Mouse (Mus musculus): Measurements from ENCODE around the gene Ncapg.

DNA sequence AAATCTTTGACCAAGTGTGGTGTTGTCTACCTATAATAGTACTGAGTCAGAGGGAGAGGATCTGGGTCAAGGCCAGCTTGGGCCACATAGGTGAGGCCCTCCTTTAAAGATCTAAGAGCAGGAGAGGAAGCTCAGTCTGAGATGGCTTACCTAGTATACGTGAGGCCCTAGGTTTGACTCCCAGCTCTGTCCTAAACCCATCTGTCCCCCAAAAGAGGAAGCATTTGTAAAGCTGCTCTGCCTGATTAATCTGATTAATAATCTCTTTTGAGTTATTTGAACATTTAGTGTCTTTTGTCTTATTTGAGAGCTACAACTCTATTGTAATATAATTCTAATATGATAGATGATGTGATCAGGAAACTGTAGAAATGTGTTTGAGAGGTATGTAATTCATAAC is 13.7 kb downstream of the Ncapg start:
- TF ChIP-seq EP300 (IDR thresholded peaks at IDR 0.05; ENCODE audit: insufficient read depth, low read depth, low read length): no peak
- no peak for TF ChIP-seq POLR2A (IDR thresholded peaks at IDR 0.05; ENCODE audit: insufficient read depth, low read depth, low read length)
- no peak for TF ChIP-seq CTCF (IDR thresholded peaks at IDR 0.05)
